Mouse (Mus musculus): ENCODE results near the gene Sdk1.

- no peak for TF ChIP-seq GATA1 (IDR thresholded peaks at IDR 0.05; ENCODE audit: borderline replicate concordance, low read length)
- TF ChIP-seq FLI1 (IDR thresholded peaks at IDR 0.05; ENCODE audit: low read length), result no peak
Observed at GRCm38 (mm10) chr5:142039891-142040530, 798.7 kb downstream of the Sdk1 start.

Measured in megakaryocyte, embryonic 14.5 days (primary cell).